Mouse (Mus musculus) CD4-positive helper T cell, adult 2 months (primary cell): ENCODE measurements around the gene Zbed4.
"Not testable (repeated sequence)": the region's sequence is repeated elsewhere in the genome, so short reads cannot be mapped to it uniquely, and the experiment has no call there.

Source experiments
- DNase-seq: peaks from one replicate; pipeline ENCODE4 v3.0.0-alpha.2; 2012; ENCODE audit warnings: low read depth, missing footprints, low spot score

Gene Zbed4

DNA sequence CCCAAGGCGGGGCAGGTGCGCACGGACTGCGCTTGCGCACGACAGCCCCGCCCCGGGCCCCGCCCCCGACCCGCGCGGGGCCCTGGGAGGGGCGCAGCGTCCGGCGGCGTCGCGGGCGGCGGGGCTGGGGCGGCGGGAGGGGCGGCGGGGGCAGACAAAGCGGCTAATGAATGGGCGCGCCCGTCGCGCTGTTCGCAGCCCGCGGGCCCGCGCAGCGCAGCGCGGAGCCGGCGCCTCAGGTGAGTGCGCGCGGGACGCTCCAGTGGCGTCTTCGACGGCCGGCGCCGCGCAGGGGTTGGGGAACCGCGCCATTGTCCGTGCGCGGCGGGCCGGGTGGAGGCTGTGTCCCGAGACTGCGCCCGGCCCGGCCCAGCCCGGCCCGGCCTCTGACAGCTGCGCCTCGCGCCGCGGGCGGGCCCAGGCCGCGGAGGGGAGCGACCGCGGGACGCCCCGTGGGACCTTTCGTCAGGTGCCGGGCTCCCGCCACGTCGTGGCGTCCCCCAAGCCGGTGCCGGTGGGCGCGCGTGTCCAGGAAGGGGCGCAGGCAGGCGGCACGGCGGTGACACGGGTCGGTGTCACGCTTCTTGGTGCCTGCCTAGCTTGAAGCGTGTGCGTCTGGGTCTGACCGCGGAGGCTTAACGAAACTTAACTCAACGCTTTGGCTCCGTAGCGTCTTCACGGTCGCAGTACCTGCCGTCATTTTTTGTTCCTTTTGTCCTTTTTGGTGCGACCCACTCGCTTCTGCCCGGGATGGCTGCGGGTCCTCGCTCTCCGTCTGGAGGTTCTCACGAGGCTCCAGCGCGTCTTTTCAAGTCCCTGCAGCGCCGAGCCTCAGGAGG is at the start of gene Zbed4:
Gene Zbed4, plus strand, starts transcription at position 97 of the 839 bp plus-strand sequence.
- DNase-seq = peak; percentile 72

DNA sequence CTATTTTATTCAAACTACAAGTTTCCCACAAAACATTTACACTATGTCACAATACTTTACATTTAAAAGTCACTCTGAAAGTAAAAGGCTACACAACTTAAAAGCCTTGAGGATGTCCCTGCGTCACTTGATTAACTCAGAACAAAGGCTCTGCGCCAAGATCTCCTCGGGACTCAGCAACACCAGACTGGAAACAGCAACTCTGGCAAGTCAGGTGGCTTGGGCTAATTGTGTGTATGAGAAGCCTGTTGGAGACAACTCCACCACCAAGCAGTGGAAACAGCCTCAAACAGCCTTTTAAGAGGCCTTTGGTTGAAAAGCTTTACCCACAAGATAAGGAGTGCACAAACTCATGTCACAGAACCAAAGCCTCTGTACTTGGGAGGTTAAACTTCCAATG is 49.0 kb upstream of the Zbed4 start:
- DNase-seq = no peak

DNA sequence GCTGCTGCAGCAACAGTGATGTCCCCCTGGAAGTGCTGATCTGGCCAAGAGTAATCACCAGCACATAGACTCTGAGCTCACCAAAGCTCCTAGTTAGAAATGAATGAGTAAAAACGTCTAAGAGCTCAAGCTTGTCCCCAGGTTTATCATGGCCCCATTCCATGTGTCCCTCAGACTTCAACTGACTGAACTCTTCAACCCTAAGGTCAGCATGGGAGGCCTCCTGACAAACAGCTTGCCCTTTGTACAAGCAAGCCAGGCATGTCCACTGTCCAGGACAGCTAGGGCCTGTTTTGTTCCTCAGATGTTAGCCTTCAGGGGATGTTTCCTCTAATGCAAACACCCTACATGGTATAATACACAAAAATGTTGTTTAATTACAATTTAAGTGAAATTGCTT is 47.2 kb upstream of the Zbed4 start:
- no peak for DNase-seq

DNA sequence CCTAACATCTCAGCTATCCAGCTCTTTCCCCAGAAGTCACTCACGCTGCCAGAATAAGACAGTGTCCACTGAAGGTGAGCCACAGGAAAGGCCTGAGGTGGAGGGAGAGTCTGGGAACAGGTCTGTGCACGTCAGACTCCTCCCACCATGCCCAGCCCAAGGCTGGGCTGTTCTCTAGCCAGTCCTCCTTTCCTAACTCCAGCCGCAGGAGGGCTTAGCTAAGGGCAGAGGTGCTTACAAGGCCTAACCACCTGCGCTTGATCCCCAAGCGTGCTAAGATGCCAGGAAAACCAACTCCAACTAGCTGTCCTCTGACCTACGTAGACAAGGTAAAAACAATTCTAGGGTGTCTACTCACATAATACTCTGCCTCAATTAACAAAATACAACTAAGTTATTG is 45.1 kb upstream of the Zbed4 start:
- DNase-seq = no peak

DNA sequence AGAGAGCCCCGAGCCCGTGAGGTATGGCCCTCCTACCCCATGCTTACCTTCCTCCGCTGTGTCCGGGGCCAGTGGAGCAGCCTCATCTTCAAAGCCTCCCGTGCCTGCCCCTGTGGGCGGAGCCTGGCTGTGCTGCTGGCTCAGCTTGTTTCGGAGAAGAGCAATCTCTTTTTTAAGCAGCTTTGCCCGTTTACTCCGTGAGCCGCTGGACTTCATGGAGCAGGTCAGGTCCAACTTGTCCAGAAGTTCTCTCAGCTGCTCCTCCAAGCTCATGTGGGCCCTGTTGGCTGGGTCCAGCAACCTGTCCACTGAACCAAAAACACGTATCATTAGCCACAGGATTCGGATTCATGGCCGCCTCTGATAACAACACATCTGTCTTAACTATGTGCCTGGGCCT is 44.5 kb upstream of the Zbed4 start:
- DNase-seq = not testable (repeated sequence)

DNA sequence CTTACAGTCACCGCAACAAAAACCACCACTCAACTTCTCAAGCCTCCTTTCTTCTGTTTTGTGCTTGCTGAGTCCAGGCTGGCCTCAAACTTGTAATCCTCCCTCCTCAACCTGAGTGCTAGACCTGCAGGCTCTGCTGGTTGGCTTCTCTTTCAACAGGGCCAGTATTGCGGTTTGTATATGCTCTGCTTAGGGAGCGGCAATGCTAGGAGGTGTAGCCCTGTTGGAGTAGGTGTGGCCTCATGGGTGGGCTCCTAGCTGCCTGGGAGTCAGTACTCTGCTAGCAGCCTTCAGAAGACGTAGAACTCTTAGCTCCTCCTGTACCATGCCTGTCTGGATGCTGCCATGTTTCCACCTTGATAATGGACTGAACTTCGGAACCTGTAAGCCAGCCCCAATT is 43.3 kb upstream of the Zbed4 start:
- DNase-seq = no peak

DNA sequence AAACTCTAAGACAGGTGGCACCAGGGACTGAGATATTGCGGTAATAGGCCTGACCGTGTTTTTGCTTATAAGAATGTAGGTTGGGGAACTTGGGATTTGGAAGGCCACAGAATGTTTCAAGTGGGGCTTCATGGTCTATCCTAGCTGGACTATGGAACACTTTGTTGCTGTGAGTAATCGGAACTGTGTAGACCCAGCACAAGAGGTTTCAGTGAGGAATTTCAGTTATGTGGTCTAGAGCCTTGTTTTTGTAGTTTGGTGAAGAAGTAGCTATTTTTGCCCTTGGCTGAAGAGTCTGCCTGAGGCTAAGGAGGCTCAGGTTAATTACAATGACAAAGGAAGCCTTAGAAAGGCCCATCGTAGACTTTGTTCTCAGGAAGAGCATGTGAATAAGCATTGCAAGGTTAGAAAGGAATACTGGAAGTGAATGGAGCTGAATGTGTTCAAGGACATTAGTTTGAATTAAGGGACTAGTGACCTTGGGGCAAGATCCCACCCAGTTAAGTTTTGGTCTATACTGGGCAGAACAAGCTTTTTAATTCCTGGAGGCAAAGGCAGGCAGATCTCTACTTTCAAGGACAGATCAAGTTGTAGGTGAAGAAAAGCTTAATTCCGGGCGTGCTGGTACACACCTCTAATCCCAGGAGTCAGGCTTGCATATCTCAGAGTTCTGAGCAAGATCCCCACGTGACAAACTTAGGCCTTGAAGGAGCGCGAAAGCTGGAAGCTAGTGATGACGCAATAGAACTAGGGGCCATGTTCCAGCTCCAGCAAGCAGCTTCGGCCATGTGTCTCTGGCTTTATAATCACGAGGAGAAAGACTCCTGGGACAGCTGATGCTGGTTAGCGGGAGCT is 42.6 kb upstream of the Zbed4 start:
- DNase-seq = no peak

DNA sequence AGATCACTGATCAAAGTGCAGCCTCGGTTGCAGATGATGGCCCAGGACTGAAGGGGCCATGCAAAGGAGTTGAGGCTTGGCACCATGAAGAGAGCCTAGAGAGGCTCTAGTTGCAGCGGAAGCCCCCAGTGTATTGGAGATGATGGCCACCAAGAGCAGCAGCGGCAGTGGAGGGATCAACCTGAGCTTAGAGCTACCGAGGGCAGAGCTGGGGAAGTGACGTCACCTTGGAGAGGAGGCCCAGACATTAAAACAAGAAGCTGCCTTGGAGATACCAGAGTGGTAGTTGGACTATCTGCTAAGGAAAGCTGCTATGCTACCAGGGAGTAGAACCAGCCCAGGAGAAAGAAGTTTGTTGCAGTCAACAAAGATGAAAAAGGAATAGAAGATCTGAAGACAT is 41.6 kb upstream of the Zbed4 start:
- no peak for DNase-seq

DNA sequence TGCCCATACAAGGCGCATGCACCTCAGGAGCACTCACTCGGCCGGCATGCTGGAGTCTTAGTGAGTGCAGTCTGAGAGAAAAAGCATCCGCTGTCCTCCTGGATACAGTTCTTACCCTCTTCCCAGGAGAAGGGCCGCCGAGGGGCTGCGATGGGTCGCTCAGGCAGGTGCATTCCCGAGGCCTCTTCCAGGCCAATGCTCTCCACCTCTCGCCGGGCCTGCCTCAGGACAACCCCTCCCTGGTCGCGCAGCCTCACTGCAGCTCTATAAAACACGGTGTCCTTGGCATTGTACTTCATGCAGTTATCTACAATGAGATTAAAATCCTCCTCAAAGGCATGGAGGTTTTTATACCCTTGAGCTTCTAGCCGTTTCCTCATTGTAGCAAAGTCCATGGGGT is 39.0 kb upstream of the Zbed4 start:
- DNase-seq = no peak

DNA sequence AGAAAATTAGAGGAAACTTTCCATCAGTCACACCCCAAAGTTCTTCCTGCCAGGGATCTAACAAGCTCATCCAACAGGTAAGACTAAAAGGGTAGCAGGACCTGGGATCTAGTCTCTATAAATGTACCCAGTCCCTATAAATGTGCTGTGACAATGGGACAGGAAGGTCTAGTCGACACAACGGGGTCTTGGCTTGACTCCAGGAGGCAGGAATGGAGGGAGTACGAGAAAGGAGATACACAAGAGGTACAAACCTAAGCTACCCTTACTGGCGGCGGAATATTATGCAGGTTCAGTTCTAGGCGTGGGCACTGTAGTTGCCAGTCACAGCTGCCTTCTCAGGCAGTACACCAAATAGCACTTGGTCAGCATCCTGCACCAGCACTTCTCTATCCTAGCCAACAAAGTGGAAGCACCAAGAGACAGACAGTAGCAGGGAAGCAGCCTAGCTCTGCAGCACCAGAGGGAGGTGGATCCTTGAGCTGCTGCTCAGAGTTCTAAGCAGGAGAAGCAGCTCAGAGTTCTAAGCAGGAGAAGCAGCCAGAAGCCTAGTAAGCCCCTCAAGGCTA is 37.4 kb upstream of the Zbed4 start:
- DNase-seq = no peak

DNA sequence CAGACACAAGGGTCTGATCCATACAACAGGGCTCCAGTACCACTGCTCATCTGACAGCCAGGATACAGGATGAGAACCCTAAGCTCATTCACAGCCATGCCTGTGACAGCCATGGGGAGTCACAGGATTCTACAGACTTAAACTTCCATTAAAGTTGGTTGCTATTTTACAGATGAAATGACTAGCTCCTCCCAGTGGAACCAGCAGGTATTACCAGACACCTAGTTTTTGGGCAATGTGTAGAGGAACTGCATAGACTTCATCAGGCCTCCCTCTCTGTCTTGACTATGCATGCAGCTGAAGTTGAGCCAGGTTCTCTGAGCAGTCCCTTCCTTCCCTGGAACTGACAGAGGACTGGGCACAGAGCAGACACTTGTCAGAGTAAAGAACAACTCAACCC is 35.1 kb upstream of the Zbed4 start:
- DNase-seq = peak; percentile 36

DNA sequence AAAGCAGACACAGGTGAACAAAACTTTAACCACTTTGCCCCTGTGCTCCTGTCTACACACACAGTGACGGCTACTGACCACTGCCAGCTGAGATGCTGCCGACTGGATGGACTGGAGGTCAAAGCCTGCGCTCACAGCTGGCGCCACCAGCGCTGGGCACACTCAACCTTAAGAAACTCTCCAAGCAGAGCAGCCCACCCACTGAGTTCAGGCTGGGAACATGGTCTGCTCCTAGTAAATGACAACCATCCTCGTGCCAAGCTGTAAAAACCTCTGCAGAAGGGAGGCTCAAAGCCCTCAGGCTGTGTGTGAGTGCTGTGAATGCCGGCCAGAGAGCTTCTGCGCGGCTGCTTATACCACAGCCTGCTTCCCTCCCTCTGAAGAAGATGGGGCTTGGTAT is 34.2 kb upstream of the Zbed4 start:
- no peak for DNase-seq

DNA sequence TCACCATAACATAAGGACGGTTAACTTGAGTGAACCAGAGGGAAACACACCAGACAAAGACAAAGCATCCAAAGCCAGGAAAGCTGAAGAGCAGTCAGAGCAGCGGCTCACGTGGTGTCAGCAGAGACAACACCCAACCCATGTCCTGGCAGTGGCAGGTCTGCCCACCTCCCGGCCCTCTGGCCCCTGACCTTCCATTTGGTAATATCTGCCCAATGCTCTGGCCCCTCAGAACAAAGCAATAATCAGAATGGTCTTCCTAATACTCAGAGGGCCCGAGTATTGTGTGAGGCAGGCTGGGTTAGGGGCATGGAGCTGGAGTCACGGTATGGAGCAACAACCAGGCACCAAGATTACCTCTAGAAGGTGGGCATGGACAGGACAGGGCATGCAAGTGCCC is 28.3 kb upstream of the Zbed4 start:
- DNase-seq = no peak

DNA sequence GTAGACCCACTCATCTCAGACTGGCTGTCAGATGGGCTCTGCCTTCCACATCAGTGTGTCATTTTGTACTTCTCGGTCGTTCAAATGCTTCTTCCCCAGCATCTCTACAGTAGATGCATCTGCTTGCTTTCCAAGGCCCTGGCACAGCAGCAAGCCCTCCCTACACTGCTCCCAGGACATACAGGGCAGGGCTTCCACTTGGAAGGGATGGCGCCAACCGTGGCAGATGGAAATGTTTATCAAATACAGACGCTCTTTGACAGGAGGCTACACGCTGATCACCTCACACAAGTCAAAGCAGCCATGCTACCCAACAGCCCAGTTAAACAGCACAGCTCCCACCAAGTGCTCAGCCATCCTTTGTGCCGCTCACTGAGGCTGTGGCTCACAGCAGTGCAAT is 27.1 kb upstream of the Zbed4 start:
- DNase-seq = no peak

DNA sequence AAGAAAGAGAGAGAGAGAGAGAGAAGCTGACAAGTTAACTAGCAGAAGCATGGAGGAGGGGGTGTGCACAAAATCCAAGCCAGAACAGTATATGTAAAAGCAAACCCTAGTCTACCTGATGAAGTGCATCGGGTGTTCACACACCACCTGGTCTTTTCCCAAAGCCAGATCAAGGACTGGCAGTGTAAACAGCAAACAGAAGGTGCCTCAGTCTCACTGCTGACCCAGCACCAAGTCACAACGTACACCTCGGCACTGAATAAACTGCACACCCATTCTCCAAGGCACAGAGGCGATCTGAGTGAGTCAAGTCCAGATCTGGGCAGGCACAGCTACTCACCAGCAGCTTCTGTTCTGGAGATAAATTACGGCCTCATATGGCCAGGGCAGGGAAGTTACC is 26.4 kb upstream of the Zbed4 start:
- no peak for DNase-seq

DNA sequence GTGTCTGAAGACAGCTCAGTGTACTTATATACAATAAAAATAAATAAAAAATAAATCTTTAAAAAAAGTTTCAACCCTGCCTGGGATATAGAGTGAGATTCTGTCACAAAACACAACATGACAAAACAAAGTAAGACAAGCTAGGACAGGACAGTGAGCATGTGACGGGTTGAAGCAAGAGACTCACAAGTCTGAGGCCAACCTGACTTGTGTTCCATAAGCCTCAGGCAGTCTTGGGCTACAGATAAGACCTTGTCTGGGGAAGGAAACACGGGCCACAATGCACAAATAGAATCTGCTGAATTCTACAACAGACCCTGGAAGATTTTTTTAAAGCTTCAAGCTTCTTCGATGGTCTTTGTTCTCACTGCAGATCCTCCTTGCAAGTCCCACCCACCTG is 24.3 kb upstream of the Zbed4 start:
- DNase-seq = no peak

DNA sequence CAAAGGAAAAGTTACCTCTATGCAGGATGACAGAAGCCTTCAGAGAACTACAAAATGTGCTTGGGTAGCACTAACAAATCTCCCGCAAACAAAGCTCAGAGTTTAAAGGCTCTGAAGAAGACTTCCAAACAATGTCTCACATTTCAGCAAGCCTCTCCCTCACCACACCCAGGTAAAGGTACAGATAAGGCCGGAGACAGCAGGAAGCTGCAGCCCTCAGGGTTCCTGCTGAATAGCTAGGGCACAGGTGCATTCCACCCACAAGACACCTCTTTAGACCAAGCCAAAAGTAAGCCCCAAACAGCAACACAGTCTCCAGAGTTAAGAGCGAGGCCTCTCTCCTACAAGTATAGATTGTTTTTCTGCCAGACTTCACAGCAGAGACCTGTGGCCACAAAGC is 20.7 kb upstream of the Zbed4 start:
- DNase-seq = no peak

DNA sequence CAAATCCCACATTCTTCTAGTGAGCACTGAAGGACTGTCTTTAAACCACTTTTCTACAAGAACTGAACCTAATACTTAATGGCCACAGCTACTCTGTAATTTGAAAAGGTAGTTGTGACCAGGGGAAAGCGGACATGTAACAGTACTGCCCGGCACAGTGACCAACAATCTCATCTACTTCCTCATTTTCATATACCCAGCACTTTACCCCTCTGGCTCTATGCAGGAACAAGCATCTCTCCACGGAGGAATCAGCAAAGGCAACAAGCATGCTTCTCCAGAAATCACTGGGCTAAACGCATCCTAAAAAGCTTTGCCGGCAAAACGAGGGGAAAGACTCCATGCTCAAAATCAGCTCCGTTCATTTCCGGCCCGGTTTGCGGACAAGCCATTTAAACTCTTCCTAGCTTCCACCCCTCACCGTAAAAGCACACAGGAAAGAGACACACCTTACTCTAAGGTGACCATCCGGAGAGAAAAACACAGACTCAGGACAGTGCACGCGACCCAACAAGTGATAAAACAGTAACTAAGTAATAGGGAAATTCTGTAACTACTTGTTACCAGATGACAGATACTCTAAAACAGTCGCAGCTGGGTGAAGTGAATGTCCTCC is 18.9 kb upstream of the Zbed4 start:
- DNase-seq = no peak

DNA sequence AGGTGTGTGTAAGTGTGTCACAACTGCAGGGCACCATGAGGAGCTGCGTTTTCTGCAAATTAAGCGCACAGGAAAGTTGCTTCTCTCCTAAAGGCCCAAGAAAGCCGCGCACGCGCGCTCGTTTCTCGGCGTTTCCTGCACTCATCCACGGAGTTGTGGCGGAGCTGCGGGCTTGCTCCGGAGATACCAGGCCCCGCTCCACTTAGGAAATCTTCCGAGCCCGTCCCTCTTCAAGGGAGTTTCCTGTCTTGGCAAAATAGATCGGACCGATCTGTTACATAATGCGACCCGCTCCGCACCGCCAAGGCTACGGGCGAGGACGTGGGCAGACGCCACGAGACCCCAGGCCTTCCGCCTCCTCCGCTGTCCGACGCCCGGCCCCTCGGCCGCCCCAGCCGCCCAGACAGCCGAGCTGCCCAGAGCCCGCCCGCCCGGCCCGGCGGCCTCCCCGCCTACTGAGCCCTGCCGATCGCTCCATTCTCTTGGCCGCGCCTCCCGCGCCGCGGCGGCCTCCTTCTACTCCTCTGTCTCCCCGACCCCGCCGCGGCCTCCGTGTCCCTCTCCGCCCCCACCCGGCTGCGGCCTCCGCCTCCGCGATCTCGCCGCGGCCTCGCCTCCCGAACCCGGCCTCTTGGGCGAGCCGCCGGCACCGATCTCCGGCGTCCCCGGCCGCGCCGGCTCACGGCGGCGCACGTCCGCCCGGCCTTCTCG is 18.3 kb upstream of the Zbed4 start:
- DNase-seq = peak; percentile 81

DNA sequence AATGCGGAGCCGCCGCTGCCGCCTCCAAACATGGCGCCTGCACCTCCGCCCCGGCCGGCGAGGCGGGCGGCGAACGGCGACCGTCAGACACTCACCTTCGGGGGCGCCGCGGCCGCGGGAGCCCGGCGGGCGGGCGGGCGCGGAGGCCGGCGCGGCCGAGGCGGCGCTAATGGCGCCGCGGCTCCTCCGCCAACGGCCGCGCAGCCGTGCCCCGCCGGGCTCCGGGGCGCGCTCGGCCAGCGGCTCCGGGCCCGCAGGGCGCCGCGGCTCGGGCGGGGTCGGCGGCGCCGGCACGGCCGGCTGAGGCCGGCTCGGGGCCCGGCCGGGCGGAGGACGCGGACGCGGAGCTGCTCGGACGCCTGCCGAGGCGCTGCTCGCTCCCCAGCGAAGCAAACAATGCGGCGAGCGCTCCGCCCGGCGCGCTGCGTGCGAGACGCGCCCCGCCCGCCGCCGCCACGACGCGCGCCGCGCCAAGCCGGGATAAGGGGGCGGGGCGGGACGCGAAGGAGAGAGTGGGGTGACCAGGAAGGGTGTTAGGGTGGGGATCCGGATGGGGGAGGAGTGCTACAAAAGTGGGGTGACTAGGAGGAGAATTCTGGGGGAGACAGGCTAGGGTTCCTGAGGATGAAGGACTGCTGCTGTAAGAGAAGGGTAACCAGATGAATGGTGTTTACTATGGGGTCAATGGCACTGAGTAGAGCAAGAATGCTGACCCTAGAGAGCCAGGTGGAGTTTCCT is 17.5 kb upstream of the Zbed4 start, which contains the start of gene Brd1:
Gene Brd1, minus strand, starts transcription at position 400 of the 738 bp plus-strand sequence.
- DNase-seq = peak; percentile 69

DNA sequence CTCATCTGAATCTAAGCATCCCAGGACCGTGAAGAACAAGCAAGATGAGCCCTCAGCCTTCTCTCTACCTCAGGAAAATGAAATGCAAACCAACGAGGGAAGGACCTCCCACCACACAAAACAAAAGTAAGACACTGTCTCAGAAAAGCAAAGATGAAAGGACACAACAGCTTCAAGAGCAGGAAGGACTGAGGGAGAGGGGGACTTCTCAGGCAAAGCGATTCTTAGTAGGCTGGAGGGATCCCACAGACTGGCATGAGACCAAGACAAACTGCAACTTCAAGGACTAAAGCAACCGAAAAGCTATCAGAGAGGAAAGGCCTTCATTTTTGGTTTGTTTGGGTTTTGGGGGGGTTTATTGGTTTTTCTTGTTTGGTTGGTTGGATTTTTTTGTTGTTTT is 15.3 kb upstream of the Zbed4 start:
- DNase-seq = peak; percentile 39
